Mouse (Mus musculus): ENCODE measurements around the gene Oprm1. TPM values are rescaled to one million over a fixed set of nuclear protein-coding genes. Genes with fewer than 3 reads are reported as not detected.
A peak's percentile ranks its signal among the peaks of the same experiment; 100 is the strongest.

Oprm1 gene
- polyA plus RNA-seq, 1 experiment from 2014 or later, result 3.4 TPM

- 88% methylated on average over 3 of the region's 3 CpGs for WGBS
- H3K9me3 ChIP-seq (replicated peaks), result no peaks in the 10 kb centered on the region
- H3K4me3 ChIP-seq (replicated peaks), result no peak overlapping the region
- no peak overlapping the region for H3K9ac ChIP-seq (replicated peaks)
- H3K4me1 ChIP-seq, result no peaks in the 10 kb centered on the region
- H3K27me3 ChIP-seq (replicated peaks), result no peaks in the 10 kb centered on the region
- no peak for ATAC-seq (ENCODE audit: low FRiP score)
- H3K36me3 ChIP-seq, result no peaks in the 10 kb centered on the region
- no peak overlapping the region for H3K4me2 ChIP-seq
- H3K27ac ChIP-seq (replicated peaks), result no peak overlapping the region
These were observed 138.5 kb downstream of the Oprm1 start for GRCm38 (mm10) chr10:6896659-6897303.

GRCm38 (mm10) chr10:6900126-6900525 lies 141.8 kb downstream of the Oprm1 start:
- Histone ChIP-seq H3K27me3 (replicated peaks) (no peaks in the 10 kb centered on the region), H3K4me1 (no peaks in the 10 kb centered on the region), H3K9me3 (replicated peaks) (no peaks in the 10 kb centered on the region), H3K36me3 (no peaks in the 10 kb centered on the region), H3K4me3 (replicated peaks) (no peak overlapping the region), H3K4me2 (no peak overlapping the region), H3K9ac (replicated peaks) (no peak overlapping the region), H3K27ac (replicated peaks) (no peak overlapping the region)
- WGBS, result 83% methylated on average over 4 of the region's 4 CpGs
- no peak for ATAC-seq (ENCODE audit: low FRiP score)

DNA sequence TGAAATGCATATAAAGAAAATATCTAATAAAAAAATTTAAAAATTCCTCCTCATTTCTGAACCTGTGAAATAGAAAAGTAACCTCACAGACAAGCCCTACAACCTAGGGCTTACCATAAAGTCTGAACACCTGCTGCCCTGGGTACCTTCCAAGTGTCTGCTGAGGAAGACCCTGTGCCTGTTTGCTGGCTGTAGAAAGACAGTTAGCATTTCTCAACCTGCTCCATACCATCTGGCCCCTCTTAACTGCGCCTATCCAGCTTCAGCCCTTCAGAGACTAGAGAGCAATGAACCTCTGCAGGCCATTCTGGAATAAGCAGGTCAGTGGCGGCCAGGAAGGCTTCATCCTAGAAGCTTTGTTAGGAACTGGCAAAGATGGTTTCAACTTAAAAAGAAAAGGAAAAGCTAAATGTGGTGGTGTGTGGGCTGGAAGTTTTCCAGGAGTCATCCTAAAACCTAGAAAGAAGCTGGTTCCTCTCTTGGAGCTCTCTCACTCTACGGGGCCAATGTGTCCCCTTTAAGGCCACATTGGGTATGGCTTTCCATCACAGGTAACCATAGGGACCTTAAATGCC lies 143.6 kb downstream of the Oprm1 start:
- Histone ChIP-seq H3K4me2 (no peak overlapping the region), H3K36me3 (no peaks in the 10 kb centered on the region), H3K9me3 (replicated peaks) (no peaks in the 10 kb centered on the region), H3K4me1 (no peaks in the 10 kb centered on the region), H3K9ac (replicated peaks) (no peak overlapping the region), H3K27me3 (replicated peaks) (no peaks in the 10 kb centered on the region), H3K27ac (replicated peaks) (no peak overlapping the region), H3K4me3 (replicated peaks) (no peak overlapping the region)
- ATAC-seq (ENCODE audit: low FRiP score), result no peak
- WGBS, result 94% methylated on average over 3 of the region's 3 CpGs

DNA sequence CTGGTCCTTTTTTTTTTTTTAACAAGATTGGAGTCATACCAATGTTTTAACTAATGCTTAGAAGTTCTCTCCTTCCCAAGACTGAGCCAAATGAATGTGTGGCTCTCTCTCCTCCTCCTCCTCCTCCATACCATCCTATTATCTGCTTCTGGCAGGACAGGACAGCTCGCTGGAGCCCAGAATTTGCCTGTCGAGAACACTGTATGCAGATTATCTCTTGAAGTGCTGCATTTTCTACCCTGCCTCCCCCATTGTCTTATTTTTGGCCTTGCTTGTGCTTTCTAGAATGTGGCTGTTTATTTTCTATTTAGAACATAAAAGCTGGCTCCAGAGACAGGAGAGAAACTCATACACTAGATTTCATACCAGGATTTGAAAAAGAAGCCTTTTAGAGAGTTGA lies 151.5 kb downstream of the Oprm1 start:
- H3K4me3 ChIP-seq (replicated peaks), result no peak overlapping the region
- H3K36me3 ChIP-seq, result no peaks in the 10 kb centered on the region
- no peak overlapping the region for H3K27ac ChIP-seq (replicated peaks)
- 64% methylated on average over 2 of the region's 2 CpGs for WGBS
- ATAC-seq (ENCODE audit: low FRiP score), result no peak
- H3K9ac ChIP-seq (replicated peaks), result no peak overlapping the region
- no peak overlapping the region for H3K4me2 ChIP-seq
- H3K4me1 ChIP-seq, result no peaks in the 10 kb centered on the region
- no peaks in the 10 kb centered on the region for H3K27me3 ChIP-seq (replicated peaks)
- H3K9me3 ChIP-seq (replicated peaks), result no peaks in the 10 kb centered on the region

GRCm38 (mm10) chr10:6915991-6916390 lies 157.7 kb downstream of the Oprm1 start:
- H3K36me3 ChIP-seq, result no peaks in the 10 kb centered on the region
- no peak overlapping the region for H3K9ac ChIP-seq (replicated peaks)
- 49% methylated on average over 1 of the region's 1 CpGs for WGBS
- H3K9me3 ChIP-seq (replicated peaks), result no peaks in the 10 kb centered on the region
- H3K4me3 ChIP-seq (replicated peaks), result no peak overlapping the region
- ATAC-seq (ENCODE audit: low FRiP score), result peak; percentile 48; the same call in 1 of the 2 replicates
- no peak overlapping the region for H3K4me2 ChIP-seq
- H3K27ac ChIP-seq (replicated peaks), result peak overlapping the region; percentile 43
- peaks cover 14% of the 10 kb centered on the region for H3K4me1 ChIP-seq
- H3K27me3 ChIP-seq (replicated peaks), result no peaks in the 10 kb centered on the region

GRCm38 (mm10) chr10:6916545-6917257 lies 158.4 kb downstream of the Oprm1 start:
- Histone ChIP-seq H3K9me3 (replicated peaks) (no peaks in the 10 kb centered on the region), H3K27ac (replicated peaks) (peak overlapping the region; percentile 70), H3K27me3 (replicated peaks) (no peaks in the 10 kb centered on the region), H3K36me3 (no peaks in the 10 kb centered on the region), H3K9ac (replicated peaks) (no peak overlapping the region), H3K4me2 (peak overlapping the region; percentile 21), H3K4me1 (peaks cover 14% of the 10 kb centered on the region), H3K4me3 (replicated peaks) (no peak overlapping the region)
- 9% methylated on average over 6 of the region's 6 CpGs for WGBS
- peak; percentile 87 for ATAC-seq (ENCODE audit: low FRiP score)

DNA sequence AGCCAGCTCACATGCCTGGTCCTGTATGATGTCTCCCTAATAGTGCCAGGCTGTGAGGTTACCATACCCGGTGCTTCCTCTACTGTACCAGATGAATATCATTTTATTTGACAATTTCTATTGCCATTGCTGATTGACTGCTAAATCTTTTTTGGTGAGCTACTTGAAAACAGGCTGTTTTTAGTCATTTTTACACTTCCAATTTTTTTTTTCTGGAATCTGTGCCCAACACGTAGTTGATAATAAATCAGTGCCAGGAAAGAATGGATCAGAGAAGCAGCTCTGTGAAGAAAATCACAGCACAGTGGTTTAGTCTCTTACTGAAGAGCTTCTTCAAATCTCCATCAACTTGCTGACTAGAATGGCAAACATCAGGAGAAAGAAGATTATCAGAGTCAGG lies 168.4 kb downstream of the Oprm1 start:
- Histone ChIP-seq H3K27me3 (replicated peaks) (no peaks in the 10 kb centered on the region), H3K4me2 (no peak overlapping the region), H3K9me3 (replicated peaks) (no peaks in the 10 kb centered on the region), H3K9ac (replicated peaks) (no peak overlapping the region), H3K4me3 (replicated peaks) (no peak overlapping the region), H3K4me1 (no peaks in the 10 kb centered on the region), H3K36me3 (no peaks in the 10 kb centered on the region), H3K27ac (replicated peaks) (no peak overlapping the region)
- WGBS, result 78% methylated on average over 2 of the region's 2 CpGs
- ATAC-seq (ENCODE audit: low FRiP score), result no peak

- H3K4me2 ChIP-seq, result no peak overlapping the region
- ATAC-seq (ENCODE audit: low FRiP score), result no peak
- H3K27ac ChIP-seq (replicated peaks), result no peak overlapping the region
- H3K4me1 ChIP-seq, result no peaks in the 10 kb centered on the region
- 91% methylated on average over 4 of the region's 4 CpGs for WGBS
- H3K27me3 ChIP-seq (replicated peaks), result no peaks in the 10 kb centered on the region
- no peak overlapping the region for H3K9ac ChIP-seq (replicated peaks)
- no peaks in the 10 kb centered on the region for H3K9me3 ChIP-seq (replicated peaks)
- no peak overlapping the region for H3K4me3 ChIP-seq (replicated peaks)
- no peaks in the 10 kb centered on the region for H3K36me3 ChIP-seq
These were observed 169.4 kb downstream of the Oprm1 start for GRCm38 (mm10) chr10:6927600-6928223.

DNA sequence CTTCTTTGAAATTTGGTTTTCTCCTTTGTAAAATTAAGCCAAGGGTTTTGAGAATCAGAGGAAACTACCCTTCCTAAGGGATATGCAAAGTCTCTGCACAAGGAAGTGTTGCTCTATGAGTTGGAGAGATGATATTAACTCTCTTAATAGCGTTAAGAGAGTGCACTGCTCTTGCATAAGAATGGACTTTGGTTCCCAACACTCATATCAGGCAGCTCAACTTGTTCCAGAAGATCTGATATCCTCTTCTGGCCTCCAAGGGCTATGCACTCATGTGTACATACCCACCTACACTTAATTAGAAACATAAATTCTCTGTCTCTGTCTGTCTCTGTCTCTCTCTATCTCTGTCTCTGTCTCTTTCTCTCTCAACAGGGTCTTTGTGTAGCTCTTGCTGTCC lies 170.6 kb downstream of the Oprm1 start:
- 68% methylated on average over 1 of the region's 1 CpGs for WGBS
- Histone ChIP-seq H3K4me3 (replicated peaks) (no peak overlapping the region), H3K4me2 (no peak overlapping the region), H3K9ac (replicated peaks) (no peak overlapping the region), H3K27ac (replicated peaks) (no peak overlapping the region), H3K4me1 (no peaks in the 10 kb centered on the region), H3K36me3 (no peaks in the 10 kb centered on the region), H3K9me3 (replicated peaks) (no peaks in the 10 kb centered on the region), H3K27me3 (replicated peaks) (no peaks in the 10 kb centered on the region)
- no peak for ATAC-seq (ENCODE audit: low FRiP score)

- Histone ChIP-seq H3K36me3 (no peaks in the 10 kb centered on the region), H3K4me3 (replicated peaks) (no peak overlapping the region), H3K27me3 (replicated peaks) (no peaks in the 10 kb centered on the region), H3K4me2 (no peak overlapping the region), H3K9ac (replicated peaks) (no peak overlapping the region), H3K9me3 (replicated peaks) (no peaks in the 10 kb centered on the region), H3K27ac (replicated peaks) (no peak overlapping the region), H3K4me1 (0 out of 2 replicates have a peak, but pooled peaks cover 4% of the 10 kb centered on the region)
- 97% methylated on average over 1 of the region's 1 CpGs for WGBS
- ATAC-seq (ENCODE audit: low FRiP score), result no peak
These were observed 172.1 kb downstream of the Oprm1 start for GRCm38 (mm10) chr10:6930398-6930797.

- no peak overlapping the region for H3K4me2 ChIP-seq
- no peak overlapping the region for H3K27ac ChIP-seq (replicated peaks)
- no peak overlapping the region for H3K4me3 ChIP-seq (replicated peaks)
- 85% methylated on average over 2 of the region's 2 CpGs for WGBS
- 0 out of 2 replicates have a peak, but pooled peaks cover 4% of the 10 kb centered on the region for H3K4me1 ChIP-seq
- H3K9ac ChIP-seq (replicated peaks), result no peak overlapping the region
- no peak for ATAC-seq (ENCODE audit: low FRiP score)
- no peaks in the 10 kb centered on the region for H3K36me3 ChIP-seq
- no peaks in the 10 kb centered on the region for H3K27me3 ChIP-seq (replicated peaks)
- H3K9me3 ChIP-seq (replicated peaks), result no peaks in the 10 kb centered on the region
These were observed 172.6 kb downstream of the Oprm1 start for GRCm38 (mm10) chr10:6930889-6931288.

Measured in neural tube, embryonic 15.5 days (tissue).